Mouse (Mus musculus) left cerebral cortex, postnatal 25 days (tissue): ENCODE results near the gene Ppia. TPM values are rescaled to one million over a fixed set of nuclear protein-coding genes. Genes with fewer than 3 reads are reported as not detected.

ENCODE experiments used
- microRNA-seq, 2 experiments: library from miRNA; unstranded; fragments of <30 nt; microRNA quantifications; one replicate each; pipeline ENCODE4 v1.2.0; 2022
- total RNA-seq, 2 experiments: library from RNA; stranded (reverse); gene quantifications; 2 replicates each; pipeline ENCODE4 v1.2.3; 2021

The Ppia gene
- total RNA-seq, 2 experiments from 2014 or later, result 1,922 to 2,079 TPM

Small RNA genes within 50 kb of the gene (microRNA-seq; reads per million reads assigned to microRNA genes)
- gene Mir7651, result 0.67 to 1.5 reads per million in 2 experiments

Other genes starting within 250 kb of the Ppia start
- gene A730071L15Rik, start 215.4 kb upstream of the Ppia start, total RNA-seq, result not detected
- 100 to 1,000 TPM; 124 to 125 TPM for gene Nudcd3, start 215.0 kb upstream of the Ppia start, total RNA-seq
- gene Npc1l1, start 185.3 kb upstream of the Ppia start, total RNA-seq, result 1 to 10 TPM; 1.1 TPM
- 10 to 100 TPM; 43.9 to 44.4 TPM for gene Ddx56, start 147.7 kb upstream of the Ppia start, total RNA-seq
- gene Tmed4, start 140.6 kb upstream of the Ppia start, total RNA-seq, result 10 to 100 TPM; 88.9 to 94.6 TPM
- 100 to 1,000 TPM; 240 to 254 TPM for gene Ogdh, start 123.8 kb upstream of the Ppia start, total RNA-seq
- gene Zmiz2, start 26.4 kb upstream of the Ppia start, total RNA-seq, result 100 to 1,000 TPM; 215 to 216 TPM
- 10 to 100 TPM; 32.3 to 32.6 TPM for gene H2afv, start 29.0 kb downstream of the Ppia start, total RNA-seq
- 100 to 1,000 TPM; 294 to 301 TPM for gene Purb, start 60.5 kb downstream of the Ppia start, total RNA-seq
- gene Myo1g, start 105.5 kb downstream of the Ppia start, total RNA-seq, result 1 to 10 TPM in 1 of 2 experiments, under 1 TPM in 1; 0.32 to 1.3 TPM
- gene Ccm2, start 131.4 kb downstream of the Ppia start, total RNA-seq, result 10 to 100 TPM; 57.6 to 63.5 TPM
- 10 to 100 TPM; 42.4 to 46.6 TPM for gene Nacad, start 190.6 kb downstream of the Ppia start, total RNA-seq
- 10 to 100 TPM; 47.0 to 49.6 TPM for gene Tbrg4, start 210.6 kb downstream of the Ppia start, total RNA-seq
- gene Wap, start 223.2 kb downstream of the Ppia start, total RNA-seq, result not detected
- gene Ramp3, start 243.1 kb downstream of the Ppia start, total RNA-seq, result 10 to 100 TPM; 17.6 to 18.1 TPM